Mouse (Mus musculus) forebrain, embryonic 14.5 days (tissue): Measurements from ENCODE around the gene Abcc5. TPM values are rescaled to one million over a fixed set of nuclear protein-coding genes. Genes with fewer than 3 reads are reported as not detected.
"Not testable (repeated sequence)": the region's sequence is repeated elsewhere in the genome, so short reads cannot be mapped to it uniquely, and the experiment has no call there.

Experiments used
- ATAC-seq: fragments of 200-750 bp; cut with Nextera tagmentation; 2 replicates; pipeline ENCODE4 v1.8.0; 2017; ENCODE audit warnings: mild to moderate bottlenecking, moderate library complexity
- DNase-seq: peaks from one replicate; pipeline ENCODE4 v3.0.0-alpha.2; 2015; ENCODE audit warnings: low spot score
- H3K27ac ChIP-seq: fragments of 300-500 bp; sonication (generic); 2 replicates; pipeline ENCODE4 v1.5.1; 2014; ENCODE audit warnings: low read depth, mild to moderate bottlenecking, control low read depth, low read length, moderate library complexity
- H3K27me3 ChIP-seq: fragments of 300-500 bp; sonication (generic); replicated peaks from 2 replicates; pipeline ENCODE4 v1.6.1; 2014; ENCODE audit warnings: low read length, control low read depth, mixed read lengths; ENCODE audit not compliant: control insufficient read depth, insufficient read depth
- H3K36me3 ChIP-seq: fragments of 300-500 bp; sonication (generic); 2 replicates; pipeline ENCODE4 v1.6.1; 2014; ENCODE audit warnings: low read length, control low read depth; ENCODE audit not compliant: control insufficient read depth, insufficient read depth
- H3K4me1 ChIP-seq: fragments of 300-500 bp; sonication (generic); 2 replicates; pipeline ENCODE4 v1.6.1; 2014; ENCODE audit warnings: antibody characterized with exemption, low read length, control low read depth; ENCODE audit not compliant: control insufficient read depth, insufficient read depth
- H3K4me2 ChIP-seq: fragments of 300-500 bp; sonication (generic); 2 replicates; pipeline ENCODE4 v1.6.1; 2014; ENCODE audit warnings: mild to moderate bottlenecking, control low read depth, low read length
- H3K4me3 ChIP-seq: fragments of 300-500 bp; sonication (generic); 2 replicates; pipeline ENCODE4 v1.5.1; 2014; ENCODE audit warnings: low read depth, low read length, control low read depth
- H3K9ac ChIP-seq: fragments of 300-500 bp; sonication (generic); 2 replicates; pipeline ENCODE4 v1.6.1; 2014; ENCODE audit warnings: mild to moderate bottlenecking, low read length, control low read depth, moderate library complexity
- H3K9me3 ChIP-seq: fragments of 300-500 bp; sonication (generic); replicated peaks from 2 replicates; pipeline ENCODE4 v1.6.1; 2016; ENCODE audit warnings: low read length, control low read depth, mixed read lengths; ENCODE audit not compliant: control insufficient read depth
- WGBS: fragments of 180-500 bp; shearing (Covaris S2); extraction: QIAGEN DNeasy Blood & Tissue Kit; methylation state at CpG from one replicate; pipeline ENCODE4 v1.1.7; 2014; 5-methylcytosine and 5-hydroxymethylcytosine counted together
- polyA plus RNA-seq: library from polyadenylated mRNA; unstranded; fragments of >200 nt; fragmentation: Nextera tagmentation; extraction: Ambion mirVana; gene quantifications from 2 replicates; pipeline ENCODE4 v1.2.1, GENCODE M21; 2014

Gene Abcc5
- polyA plus RNA-seq, 1 experiment from 2014 or later = 96.7 TPM

DNA sequence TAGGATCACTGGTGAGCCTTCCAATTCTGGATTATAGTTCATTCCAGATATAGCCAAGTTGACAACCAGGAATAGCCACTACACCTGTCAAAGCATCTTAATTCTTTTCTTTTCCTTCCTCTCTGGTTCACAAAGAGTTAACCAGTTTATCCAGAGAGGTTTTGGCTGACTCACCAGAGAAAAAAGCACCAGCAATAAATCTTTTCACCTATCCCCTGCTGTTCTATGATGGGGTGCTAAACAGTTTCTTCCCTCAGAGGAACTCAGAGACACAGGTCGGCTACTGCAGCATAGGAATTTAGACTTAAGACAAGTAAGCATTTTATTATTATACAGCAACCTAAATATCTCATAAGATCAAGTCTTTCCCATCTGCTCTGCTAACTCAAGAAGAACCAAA lies 29.9 kb upstream of the Abcc5 start:
- H3K4me3 ChIP-seq = no peak overlapping the region
- ATAC-seq = no peak
- H3K36me3 ChIP-seq = no peaks in the 10 kb centered on the region
- WGBS = 38% methylated on average over 1 of the region's 1 CpGs
- H3K4me1 ChIP-seq = no peaks in the 10 kb centered on the region
- no peak for DNase-seq
- H3K27me3 ChIP-seq = no peaks in the 10 kb centered on the region
- H3K4me2 ChIP-seq = no peak overlapping the region
- H3K9ac ChIP-seq = no peak overlapping the region
- H3K27ac ChIP-seq = no peak overlapping the region
- no peaks in the 10 kb centered on the region for H3K9me3 ChIP-seq

DNA sequence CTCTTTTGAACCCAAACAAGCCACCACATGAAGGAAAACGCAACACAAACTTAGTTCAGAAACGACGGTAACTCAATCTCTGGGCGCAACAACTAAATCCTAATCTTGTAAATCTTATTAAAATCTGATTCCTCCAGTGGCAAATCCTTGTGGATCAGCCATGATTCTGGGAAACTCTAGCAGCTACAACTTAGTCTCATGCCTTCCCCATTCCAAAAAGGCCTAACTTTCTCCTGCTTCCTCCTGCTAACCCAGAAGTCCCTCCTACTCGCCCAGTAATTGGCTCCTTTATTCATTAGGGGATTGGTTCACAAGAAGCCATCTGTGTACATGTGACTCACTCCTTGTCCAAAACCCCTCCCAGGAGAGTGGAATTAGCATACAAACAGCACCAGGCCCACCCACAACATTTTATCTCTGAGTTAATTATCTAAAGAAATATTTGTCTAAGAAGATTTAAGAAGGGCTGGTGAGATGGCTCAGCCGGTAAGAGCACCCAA lies 28.0 kb upstream of the Abcc5 start:
- H3K27me3 ChIP-seq = no peaks in the 10 kb centered on the region
- no peaks in the 10 kb centered on the region for H3K9me3 ChIP-seq
- ATAC-seq (no peak), DNase-seq (no peak)
- no peaks in the 10 kb centered on the region for H3K4me1 ChIP-seq
- no peak overlapping the region for H3K9ac ChIP-seq
- H3K4me3 ChIP-seq = no peak overlapping the region
- no peaks in the 10 kb centered on the region for H3K36me3 ChIP-seq
- no peak overlapping the region for H3K4me2 ChIP-seq
- no peak overlapping the region for H3K27ac ChIP-seq
- 88% methylated on average over 6 of the region's 6 CpGs for WGBS

DNA sequence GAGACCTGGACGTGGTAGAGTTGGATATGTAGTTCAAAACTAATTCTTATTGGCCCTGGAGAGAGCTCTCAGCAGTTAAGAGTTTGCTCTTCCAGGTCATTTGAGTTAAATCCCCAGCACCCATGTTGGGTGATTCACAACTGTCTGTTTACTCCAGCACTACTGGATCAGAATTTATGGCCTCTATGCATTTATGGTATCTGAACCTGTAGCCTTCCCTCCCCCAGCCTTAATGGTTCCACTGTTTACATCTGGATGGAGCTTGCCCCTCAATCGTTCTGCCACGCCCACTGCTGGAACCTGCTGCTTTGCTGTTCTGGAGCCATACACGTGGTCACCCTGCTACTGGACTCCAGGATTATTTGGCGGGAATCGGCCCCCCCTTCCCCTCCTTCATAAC lies 25.6 kb upstream of the Abcc5 start:
- DNase-seq = no peak
- WGBS = 74% methylated on average over 6 of the region's 6 CpGs
- H3K4me1 ChIP-seq = no peaks in the 10 kb centered on the region
- no peak overlapping the region for H3K27ac ChIP-seq
- no peak overlapping the region for H3K4me3 ChIP-seq
- H3K27me3 ChIP-seq = no peaks in the 10 kb centered on the region
- no peak overlapping the region for H3K4me2 ChIP-seq
- no peaks in the 10 kb centered on the region for H3K9me3 ChIP-seq
- H3K9ac ChIP-seq = no peak overlapping the region
- no peaks in the 10 kb centered on the region for H3K36me3 ChIP-seq
- no peak for ATAC-seq

DNA sequence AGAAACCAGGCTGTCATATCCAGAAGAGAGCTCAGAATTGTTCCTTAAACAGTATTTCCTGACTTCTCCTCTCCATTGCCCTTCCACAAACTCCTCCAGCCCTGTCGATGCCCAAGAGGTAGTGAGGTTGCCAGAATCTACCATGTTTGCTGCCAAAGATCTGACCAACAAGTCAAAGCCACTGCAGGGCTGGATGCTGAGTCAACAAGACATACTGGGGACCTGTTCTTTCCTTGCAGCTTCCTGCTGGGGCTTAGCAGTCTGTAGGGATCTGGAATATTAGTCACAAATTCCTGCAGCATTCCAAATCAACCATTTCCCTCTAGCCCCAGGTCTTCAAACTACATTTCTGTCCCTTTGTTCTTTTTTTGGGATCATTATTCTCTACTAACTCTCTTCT lies 19.7 kb upstream of the Abcc5 start:
- 89% methylated on average over 1 of the region's 1 CpGs for WGBS
- H3K4me2 ChIP-seq = no peak overlapping the region
- ATAC-seq (no peak), DNase-seq (no peak)
- no peaks in the 10 kb centered on the region for H3K36me3 ChIP-seq
- H3K27me3 ChIP-seq = no peaks in the 10 kb centered on the region
- H3K4me1 ChIP-seq = no peaks in the 10 kb centered on the region
- H3K9me3 ChIP-seq = no peaks in the 10 kb centered on the region
- no peak overlapping the region for H3K9ac ChIP-seq
- H3K4me3 ChIP-seq = no peak overlapping the region
- no peak overlapping the region for H3K27ac ChIP-seq

DNA sequence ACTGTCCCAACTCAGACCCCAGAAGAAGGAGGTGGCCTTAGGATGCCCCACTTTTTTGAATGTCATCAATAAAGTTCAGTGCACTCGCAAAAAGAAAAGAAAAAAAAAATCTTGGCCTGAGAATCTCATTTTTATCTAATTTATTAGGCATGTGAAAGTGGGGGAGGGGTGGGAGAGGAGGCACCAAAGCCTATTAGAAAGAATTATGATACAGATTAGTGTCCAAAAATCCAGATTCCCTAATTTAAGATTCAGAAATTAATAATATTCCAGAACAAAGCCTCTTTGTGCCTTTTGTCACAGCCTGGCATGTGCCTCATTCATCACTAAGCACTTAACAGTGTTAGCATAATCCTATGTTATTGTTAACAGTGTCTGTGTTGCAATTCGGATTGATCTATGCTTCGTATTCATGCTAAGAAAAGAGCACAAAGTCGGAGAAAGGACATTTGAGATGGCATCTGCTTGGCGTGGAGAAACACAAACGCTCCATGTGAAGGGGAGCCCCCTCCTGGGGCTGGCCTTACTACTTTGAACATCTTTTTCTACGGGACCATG lies 18.7 kb upstream of the Abcc5 start:
- DNase-seq (no peak), ATAC-seq (no peak)
- no peaks in the 10 kb centered on the region for H3K4me1 ChIP-seq
- 40% methylated on average over 7 of the region's 7 CpGs for WGBS
- H3K9ac ChIP-seq = no peak overlapping the region
- H3K27me3 ChIP-seq = no peaks in the 10 kb centered on the region
- no peak overlapping the region for H3K4me3 ChIP-seq
- H3K36me3 ChIP-seq = no peaks in the 10 kb centered on the region
- H3K27ac ChIP-seq = no peak overlapping the region
- no peak overlapping the region for H3K4me2 ChIP-seq
- H3K9me3 ChIP-seq = no peaks in the 10 kb centered on the region

DNA sequence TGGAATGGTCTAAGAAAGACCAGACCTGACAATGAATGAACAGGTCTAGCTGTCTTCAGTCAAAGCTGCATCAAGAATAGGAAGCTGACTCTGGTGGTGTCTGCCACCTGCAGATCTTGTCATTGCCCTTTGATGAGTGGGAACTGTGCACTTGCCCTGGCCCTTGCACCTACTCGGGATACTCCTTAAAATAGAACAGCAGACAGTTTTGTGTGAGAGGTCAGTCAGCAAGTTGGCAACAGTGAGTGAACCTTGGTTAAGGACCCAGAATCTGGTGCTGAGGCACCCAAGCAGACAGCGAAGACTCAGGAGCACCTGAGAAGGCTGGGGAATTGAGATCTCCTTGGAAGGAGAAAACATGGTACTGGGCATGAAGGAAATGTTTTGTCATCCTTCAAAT lies 16.7 kb upstream of the Abcc5 start:
- H3K9ac ChIP-seq = no peak overlapping the region
- H3K9me3 ChIP-seq = no peaks in the 10 kb centered on the region
- DNase-seq (no peak), ATAC-seq (no peak)
- WGBS = 91% methylated on average over 2 of the region's 2 CpGs
- no peaks in the 10 kb centered on the region for H3K4me1 ChIP-seq
- H3K27ac ChIP-seq = no peak overlapping the region
- no peaks in the 10 kb centered on the region for H3K27me3 ChIP-seq
- H3K4me2 ChIP-seq = no peak overlapping the region
- H3K36me3 ChIP-seq = no peaks in the 10 kb centered on the region
- H3K4me3 ChIP-seq = no peak overlapping the region

DNA sequence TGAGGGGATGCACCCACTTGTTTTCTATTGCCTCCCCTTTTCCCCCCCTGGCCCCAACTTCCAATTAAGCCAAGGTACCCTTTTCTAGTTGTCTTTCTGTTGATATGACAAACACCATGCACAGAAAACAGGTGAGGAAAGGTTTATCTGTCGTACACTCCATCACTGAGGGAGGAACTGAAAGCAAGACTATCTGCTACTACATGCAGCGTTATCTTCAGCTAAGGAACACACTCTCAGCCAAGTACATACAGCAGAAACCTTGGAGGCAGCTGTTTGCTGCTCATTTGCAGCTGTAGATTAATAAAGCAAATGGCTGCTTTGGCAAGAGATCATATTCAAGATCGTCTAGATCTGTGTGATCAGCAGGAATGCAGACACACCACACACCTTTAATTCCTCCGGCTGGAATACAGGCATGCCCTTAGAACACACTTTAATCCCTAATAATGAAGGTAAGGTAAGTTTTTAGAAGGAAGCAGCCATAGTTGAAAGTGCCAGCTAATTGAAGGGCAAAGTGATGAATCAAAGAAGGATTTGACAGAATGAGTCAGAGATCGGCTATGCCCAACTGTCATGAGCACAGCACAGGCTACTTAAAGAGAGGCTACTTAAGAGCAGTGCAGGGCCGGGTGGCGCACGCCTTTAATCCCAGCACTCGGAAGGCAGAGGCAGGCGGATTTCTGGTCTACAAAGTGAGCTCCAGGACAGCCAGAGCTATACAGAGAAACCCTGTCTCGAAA lies 12.7 kb upstream of the Abcc5 start:
- ATAC-seq = no peak
- WGBS = 85% methylated on average over 11 of the region's 11 CpGs

DNA sequence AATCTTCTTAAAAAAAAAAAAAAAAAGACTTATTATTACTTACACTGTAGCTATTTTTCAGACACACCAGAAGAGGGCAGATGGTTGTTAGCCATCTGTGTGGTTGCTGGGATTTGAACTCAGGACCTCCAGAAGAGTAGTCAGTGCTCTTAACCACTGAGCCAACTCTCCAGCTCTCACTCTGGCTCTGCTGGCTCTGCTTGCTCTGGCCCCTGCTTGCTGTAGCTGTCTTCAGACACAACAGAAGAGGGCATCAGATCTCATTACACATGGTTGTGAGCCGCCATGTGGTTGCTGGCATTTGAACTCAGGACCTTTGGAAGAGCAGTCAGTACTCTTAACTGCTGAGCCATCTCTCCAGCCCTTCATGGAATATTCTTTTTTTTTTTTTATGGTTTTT lies 11.9 kb upstream of the Abcc5 start:
- not testable (repeated sequence) for H3K4me1 ChIP-seq, ATAC-seq, DNase-seq

More for the DNA sequence above, 12.7 kb upstream of the Abcc5 start:
- no peak for DNase-seq
- H3K4me3 ChIP-seq = no peak overlapping the region
- H3K4me1 ChIP-seq = no peaks in the 10 kb centered on the region
- no peaks in the 10 kb centered on the region for H3K36me3 ChIP-seq
- no peak overlapping the region for H3K27ac ChIP-seq
- H3K9me3 ChIP-seq = no peaks in the 10 kb centered on the region
- H3K9ac ChIP-seq = no peak overlapping the region
- no peaks in the 10 kb centered on the region for H3K27me3 ChIP-seq
- no peak overlapping the region for H3K4me2 ChIP-seq

DNA sequence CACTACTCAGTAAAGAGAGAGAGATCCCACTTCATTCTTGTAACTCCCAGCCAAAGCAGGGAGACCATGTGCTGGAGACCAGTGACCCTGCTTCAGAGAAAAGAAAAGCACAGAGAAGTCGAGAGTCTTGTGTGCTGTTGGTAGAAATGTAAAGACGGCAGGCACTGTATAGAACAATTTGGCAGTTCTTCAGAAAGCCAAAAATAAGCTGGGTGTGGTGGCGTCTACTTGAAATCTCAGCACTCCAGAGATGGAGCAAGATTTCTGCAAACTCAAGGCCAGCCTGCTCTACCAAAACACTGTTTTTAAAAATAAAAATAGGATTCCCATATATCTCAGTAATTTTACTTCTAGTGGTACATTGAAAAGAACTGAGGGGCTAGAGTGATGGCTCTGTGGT lies 10.1 kb upstream of the Abcc5 start:
- Histone ChIP-seq H3K36me3 (no peaks in the 10 kb centered on the region), H3K4me2 (no peak overlapping the region), H3K27me3 (no peaks in the 10 kb centered on the region), H3K4me1 (no peaks in the 10 kb centered on the region), H3K9me3 (no peaks in the 10 kb centered on the region), H3K9ac (no peak overlapping the region), H3K4me3 (no peak overlapping the region), H3K27ac (no peak overlapping the region)
- no peak for DNase-seq
- ATAC-seq = no peak
- 84% methylated on average over 3 of the region's 3 CpGs for WGBS

More for the DNA sequence above, 11.9 kb upstream of the Abcc5 start:
- H3K9ac ChIP-seq, H3K4me3 ChIP-seq, H3K27ac ChIP-seq, H3K9me3 ChIP-seq, H3K36me3 ChIP-seq, H3K27me3 ChIP-seq, H3K4me2 ChIP-seq: not testable (repeated sequence)
- 85% methylated on average over 1 of the region's 1 CpGs for WGBS
